Mouse (Mus musculus): ENCODE data around the gene Napsa. TPM values are rescaled to one million over a fixed set of nuclear protein-coding genes. Genes with fewer than 3 reads are reported as not detected.

The Napsa gene
- polyA plus RNA-seq, 1 experiment: not detected

- H3K4me3 ChIP-seq (ENCODE audit: insufficient read depth, low read depth, low read length): no peak overlapping the region
- H3K27ac ChIP-seq (ENCODE audit: insufficient read depth, low read depth, low read length): no peak overlapping the region
- H3K4me1 ChIP-seq (ENCODE audit: control insufficient read depth, insufficient read depth, low read length): no peaks in the 10 kb centered on the region
- WGBS: 54% methylated on average over 18 of the region's 18 CpGs
- TF ChIP-seq CTCF (IDR thresholded peaks at IDR 0.05; ENCODE audit: insufficient read depth, low read depth, low read length) (peak; percentile 40), POLR2A (IDR thresholded peaks at IDR 0.05; ENCODE audit: insufficient read depth, low read depth, low read length) (no peak)
Observed at GRCm38 (mm10) chr7:44560435-44561400, 11.5 kb upstream of the Napsa start.

- Histone ChIP-seq H3K4me1 (ENCODE audit: control insufficient read depth, insufficient read depth, low read length) (no peaks in the 10 kb centered on the region), H3K4me3 (ENCODE audit: insufficient read depth, low read depth, low read length) (no peak overlapping the region), H3K27ac (ENCODE audit: insufficient read depth, low read depth, low read length) (no peak overlapping the region)
- no peak for TF ChIP-seq CTCF (IDR thresholded peaks at IDR 0.05; ENCODE audit: insufficient read depth, low read depth, low read length)
- no peak for TF ChIP-seq POLR2A (IDR thresholded peaks at IDR 0.05; ENCODE audit: insufficient read depth, low read depth, low read length)
- 53% methylated on average over 8 of the region's 8 CpGs for WGBS
Observed at GRCm38 (mm10) chr7:44563284-44563683, 8.9 kb upstream of the Napsa start.

- WGBS: 82% methylated on average over 10 of the region's 10 CpGs
- H3K4me1 ChIP-seq (ENCODE audit: control insufficient read depth, insufficient read depth, low read length): no peaks in the 10 kb centered on the region
- H3K4me3 ChIP-seq (ENCODE audit: insufficient read depth, low read depth, low read length): no peak overlapping the region
- no peak overlapping the region for H3K27ac ChIP-seq (ENCODE audit: insufficient read depth, low read depth, low read length)
- TF ChIP-seq POLR2A (IDR thresholded peaks at IDR 0.05; ENCODE audit: insufficient read depth, low read depth, low read length) (no peak), CTCF (IDR thresholded peaks at IDR 0.05; ENCODE audit: insufficient read depth, low read depth, low read length) (no peak)
Observed at GRCm38 (mm10) chr7:44564486-44564885, 7.7 kb upstream of the Napsa start.

- TF ChIP-seq CTCF (IDR thresholded peaks at IDR 0.05; ENCODE audit: insufficient read depth, low read depth, low read length) (no peak), POLR2A (IDR thresholded peaks at IDR 0.05; ENCODE audit: insufficient read depth, low read depth, low read length) (no peak)
- Histone ChIP-seq H3K4me1 (ENCODE audit: control insufficient read depth, insufficient read depth, low read length) (no peaks in the 10 kb centered on the region), H3K4me3 (ENCODE audit: insufficient read depth, low read depth, low read length) (no peak overlapping the region), H3K27ac (ENCODE audit: insufficient read depth, low read depth, low read length) (no peak overlapping the region)
- 77% methylated on average over 6 of the region's 6 CpGs for WGBS
Observed at GRCm38 (mm10) chr7:44565414-44565813, 6.8 kb upstream of the Napsa start.

GRCm38 (mm10) chr7:44568803-44569202 lies 3.4 kb upstream of the Napsa start:
- Histone ChIP-seq H3K27ac (ENCODE audit: insufficient read depth, low read depth, low read length) (no peak overlapping the region), H3K4me3 (ENCODE audit: insufficient read depth, low read depth, low read length) (no peak overlapping the region), H3K4me1 (ENCODE audit: control insufficient read depth, insufficient read depth, low read length) (no peaks in the 10 kb centered on the region)
- TF ChIP-seq CTCF (IDR thresholded peaks at IDR 0.05; ENCODE audit: insufficient read depth, low read depth, low read length) (no peak), POLR2A (IDR thresholded peaks at IDR 0.05; ENCODE audit: insufficient read depth, low read depth, low read length) (no peak)
- 69% methylated on average over 9 of the region's 9 CpGs for WGBS

- Histone ChIP-seq H3K27ac (ENCODE audit: insufficient read depth, low read depth, low read length) (no peak overlapping the region), H3K4me1 (ENCODE audit: control insufficient read depth, insufficient read depth, low read length) (no peaks in the 10 kb centered on the region), H3K4me3 (ENCODE audit: insufficient read depth, low read depth, low read length) (no peak overlapping the region)
- 81% methylated on average over 6 of the region's 6 CpGs for WGBS
- no peak for TF ChIP-seq CTCF (IDR thresholded peaks at IDR 0.05; ENCODE audit: insufficient read depth, low read depth, low read length)
- TF ChIP-seq POLR2A (IDR thresholded peaks at IDR 0.05; ENCODE audit: insufficient read depth, low read depth, low read length): no peak
Observed at GRCm38 (mm10) chr7:44570989-44571388, 1.2 kb upstream of the Napsa start.

- WGBS: 52% methylated on average over 4 of the region's 4 CpGs
- Histone ChIP-seq H3K4me1 (ENCODE audit: control insufficient read depth, insufficient read depth, low read length) (no peaks in the 10 kb centered on the region), H3K27ac (ENCODE audit: insufficient read depth, low read depth, low read length) (no peak overlapping the region), H3K4me3 (ENCODE audit: insufficient read depth, low read depth, low read length) (no peak overlapping the region)
- no peak for TF ChIP-seq CTCF (IDR thresholded peaks at IDR 0.05; ENCODE audit: insufficient read depth, low read depth, low read length)
- no peak for TF ChIP-seq POLR2A (IDR thresholded peaks at IDR 0.05; ENCODE audit: insufficient read depth, low read depth, low read length)
Observed at GRCm38 (mm10) chr7:44571811-44572210, 369 bp upstream of the Napsa start.

- TF ChIP-seq CTCF (IDR thresholded peaks at IDR 0.05; ENCODE audit: insufficient read depth, low read depth, low read length): no peak
- TF ChIP-seq POLR2A (IDR thresholded peaks at IDR 0.05; ENCODE audit: insufficient read depth, low read depth, low read length): no peak
- no peaks in the 10 kb centered on the region for H3K4me1 ChIP-seq (ENCODE audit: control insufficient read depth, insufficient read depth, low read length)
- H3K27ac ChIP-seq (ENCODE audit: insufficient read depth, low read depth, low read length): no peak overlapping the region
- no peak overlapping the region for H3K4me3 ChIP-seq (ENCODE audit: insufficient read depth, low read depth, low read length)
- 80% methylated on average over 5 of the region's 5 CpGs for WGBS
Observed at GRCm38 (mm10) chr7:44572956-44573484, 840 bp downstream of the Napsa start.

- TF ChIP-seq POLR2A (IDR thresholded peaks at IDR 0.05; ENCODE audit: insufficient read depth, low read depth, low read length) (no peak), CTCF (IDR thresholded peaks at IDR 0.05; ENCODE audit: insufficient read depth, low read depth, low read length) (no peak)
- 51% methylated on average over 5 of the region's 5 CpGs for WGBS
- H3K4me3 ChIP-seq (ENCODE audit: insufficient read depth, low read depth, low read length): no peak overlapping the region
Observed at GRCm38 (mm10) chr7:44576333-44576844, 4.2 kb downstream of the Napsa start.

More at GRCm38 (mm10) chr7:44576333-44576844, 4.2 kb downstream of the Napsa start:
- Histone ChIP-seq H3K4me1 (ENCODE audit: control insufficient read depth, insufficient read depth, low read length) (no peaks in the 10 kb centered on the region), H3K27ac (ENCODE audit: insufficient read depth, low read depth, low read length) (no peak overlapping the region)
